8 mouse cellular contexts compared by ENCODE assay signal in genomic region chr10:82048460-82048804, GRCm38 (mm10). TPM values are rescaled to one million over a fixed set of nuclear protein-coding genes. Genes with fewer than 3 reads are reported as not detected.
A peak's percentile ranks its signal among the peaks of the same experiment; 100 is the strongest.
DNase-seq lines count a peak whose midpoint lies in the region; ATAC-seq and TF ChIP-seq lines count a peak whose summit lies in the region.
"Not testable (repeated sequence)": the region's sequence is repeated elsewhere in the genome, so short reads cannot be mapped to it uniquely, and the experiment has no call there.

No protein-coding gene starts in this region.

- TF ChIP-seq CTCF in MEL (IDR thresholded peaks at IDR 0.05 in 2 of 3, conservative IDR thresholded peaks at IDR 0.05 in 1 of 3; ENCODE audit: control insufficient read depth in 1 of 3, insufficient read depth in 1 of 3, low read depth in 2 of 3, low read length in 3 of 3, poor library complexity in 1 of 3, severe bottlenecking in 1 of 3); embryonic fibroblast, embryonic 13.5 days (IDR thresholded peaks at IDR 0.05; ENCODE audit: borderline replicate concordance, insufficient read depth, low read length); lung, adult 2 months (IDR thresholded peaks at IDR 0.05; ENCODE audit: insufficient read depth, low read length): not testable (repeated sequence)

- not testable (repeated sequence) for TF ChIP-seq RAD21 in MEL (IDR thresholded peaks at IDR 0.05; ENCODE audit: low read depth, low read length)

- ATAC-seq in heart, embryonic 11.5 days (replicated peaks; ENCODE audit: insufficient number of reproducible peaks, low FRiP score, low TSS enrichment); stomach, embryonic 16.5 days (ENCODE audit: insufficient read depth, low FRiP score): not testable (repeated sequence)
- ATAC-seq in hindbrain, embryonic 16.5 days: peak; percentile 43
- ATAC-seq in midbrain, embryonic 15.5 days (replicated peaks): peak; percentile 68

- H3K27ac ChIP-seq in MEL (ENCODE audit: control insufficient read depth, low read depth, low read length); embryonic fibroblast, embryonic 13.5 days (ENCODE audit: insufficient read depth, low read length): not testable (repeated sequence)
- H3K27ac ChIP-seq in heart, embryonic 11.5 days (ENCODE audit: low read depth, low read length): peak overlapping the region; percentile 93
- H3K27ac ChIP-seq in hindbrain, embryonic 16.5 days (ENCODE audit: low read depth, low read length): peak overlapping the region; percentile 96
- H3K27ac ChIP-seq in limb, embryonic 10.5 days: peak overlapping the region; percentile 97
- H3K27ac ChIP-seq in midbrain, embryonic 15.5 days: peak overlapping the region; percentile 99
- peak overlapping the region; percentile 97; the same call in 1 of the 2 replicates for H3K27ac ChIP-seq in stomach, embryonic 16.5 days (ENCODE audit: low read length)

- H3K4me2 ChIP-seq in heart, embryonic 11.5 days: peak overlapping the region; percentile 67
- H3K4me2 ChIP-seq in hindbrain, embryonic 16.5 days (ENCODE audit: low read length): peak overlapping the region; percentile 64
- H3K4me2 ChIP-seq in midbrain, embryonic 15.5 days: peak overlapping the region; percentile 54
- H3K4me2 ChIP-seq in stomach, embryonic 16.5 days (ENCODE audit: low read depth, low read length): peak overlapping the region; percentile 67

- H3K4me3 ChIP-seq in MEL (ENCODE audit: control insufficient read depth in 1 of 2, insufficient read depth in 1 of 2, low read depth in 2 of 2, low read length in 2 of 2): peak overlapping the region; percentile 78 to 84
- peak overlapping the region; percentile 76 for H3K4me3 ChIP-seq in embryonic fibroblast, embryonic 13.5 days (ENCODE audit: insufficient read depth, low read length)
- H3K4me3 ChIP-seq in heart, embryonic 11.5 days (ENCODE audit: low read depth, low read length): peak overlapping the region; percentile 73
- peak overlapping the region; percentile 63 for H3K4me3 ChIP-seq in hindbrain, embryonic 16.5 days (ENCODE audit: low read length)
- H3K4me3 ChIP-seq in limb, embryonic 10.5 days: peak overlapping the region; percentile 74
- H3K4me3 ChIP-seq in lung, adult 2 months (replicated peaks; ENCODE audit: extremely low read depth, low read depth, low read length): peak overlapping the region; percentile 74
- peak overlapping the region; percentile 85 for H3K4me3 ChIP-seq in midbrain, embryonic 15.5 days
- peak overlapping the region; percentile 83 for H3K4me3 ChIP-seq in stomach, embryonic 16.5 days (replicated peaks; ENCODE audit: low read length)

- TF ChIP-seq EP300 in MEL (IDR thresholded peaks at IDR 0.05; ENCODE audit: low read depth in 1 of 2, low read length in 2 of 2): not testable (repeated sequence)

- not testable (repeated sequence) for H3K27me3 ChIP-seq in MEL (ENCODE audit: control insufficient read depth in 1 of 2, insufficient read depth in 2 of 2, low read length in 2 of 2); heart, embryonic 11.5 days (ENCODE audit: control insufficient read depth, insufficient read depth, low read length); hindbrain, embryonic 16.5 days (replicated peaks; ENCODE audit: control insufficient read depth, insufficient read depth, low read length); limb, embryonic 10.5 days (ENCODE audit: low read depth, poor library complexity, severe bottlenecking); midbrain, embryonic 15.5 days (replicated peaks); stomach, embryonic 16.5 days (ENCODE audit: control insufficient read depth, insufficient read depth, low read length)

- not testable (repeated sequence) for H3K4me1 ChIP-seq in MEL (ENCODE audit: control insufficient read depth in 1 of 2, insufficient read depth in 2 of 2, low read length in 2 of 2); embryonic fibroblast, embryonic 13.5 days (ENCODE audit: control insufficient read depth, insufficient read depth, low read length); heart, embryonic 11.5 days (ENCODE audit: control insufficient read depth, insufficient read depth, low read length); hindbrain, embryonic 16.5 days (ENCODE audit: control insufficient read depth, insufficient read depth, low read depth, low read length); limb, embryonic 10.5 days; lung, adult 2 months (ENCODE audit: control insufficient read depth, insufficient read depth, low read length); stomach, embryonic 16.5 days (ENCODE audit: control insufficient read depth, insufficient read depth, low read length)
- H3K4me1 ChIP-seq in midbrain, embryonic 15.5 days: peaks cover 11% of the 10 kb centered on the region

- H3K79me2 ChIP-seq in MEL (ENCODE audit: control insufficient read depth, insufficient read depth, low read length, poor library complexity): not testable (repeated sequence)

- not testable (repeated sequence) for H3K36me3 ChIP-seq in MEL (ENCODE audit: control insufficient read depth in 1 of 2, insufficient read depth in 2 of 2, low read length in 2 of 2); stomach, embryonic 16.5 days (ENCODE audit: control insufficient read depth, insufficient read depth, low read length)
- peaks cover 18% of the 10 kb centered on the region for H3K36me3 ChIP-seq in heart, embryonic 11.5 days (ENCODE audit: control insufficient read depth, insufficient read depth, low read length)
- peaks cover 10% of the 10 kb centered on the region for H3K36me3 ChIP-seq in hindbrain, embryonic 16.5 days (ENCODE audit: control insufficient read depth, insufficient read depth, low read length)
- H3K36me3 ChIP-seq in limb, embryonic 10.5 days: peaks cover 39% of the 10 kb centered on the region
- peaks cover 17% of the 10 kb centered on the region for H3K36me3 ChIP-seq in midbrain, embryonic 15.5 days (replicated peaks)

- DNase-seq in MEL (ENCODE audit: low read depth, low spot score); limb, embryonic 10.5 days (ENCODE audit: low spot score); lung, adult 2 months: not testable (repeated sequence)

- not testable (repeated sequence) for H3K9me3 ChIP-seq in MEL (replicated peaks; ENCODE audit: insufficient read depth, low read length)
- H3K9me3 ChIP-seq in heart, embryonic 11.5 days (replicated peaks; ENCODE audit: control insufficient read depth, low read length): peaks cover 30% of the 10 kb centered on the region
- H3K9me3 ChIP-seq in hindbrain, embryonic 16.5 days (ENCODE audit: control insufficient read depth, low read length): peaks cover 36% of the 10 kb centered on the region
- peaks cover 31% of the 10 kb centered on the region; the same call in 1 of the 2 replicates for H3K9me3 ChIP-seq in limb, embryonic 10.5 days (replicated peaks)
- peaks cover 38% of the 10 kb centered on the region for H3K9me3 ChIP-seq in midbrain, embryonic 15.5 days
- peaks cover 42% of the 10 kb centered on the region for H3K9me3 ChIP-seq in stomach, embryonic 16.5 days (replicated peaks; ENCODE audit: control insufficient read depth, low read length)

- peak overlapping the region; percentile 15 for H3K9ac ChIP-seq in MEL (ENCODE audit: control insufficient read depth, low read depth, low read length, poor library complexity, severe bottlenecking)
- H3K9ac ChIP-seq in heart, embryonic 11.5 days (ENCODE audit: low read depth, low read length): peak overlapping the region; percentile 90
- peak overlapping the region; percentile 80 for H3K9ac ChIP-seq in hindbrain, embryonic 16.5 days (ENCODE audit: low read depth, low read length)
- peak overlapping the region; percentile 93 for H3K9ac ChIP-seq in midbrain, embryonic 15.5 days
- H3K9ac ChIP-seq in stomach, embryonic 16.5 days (ENCODE audit: low read length): peak overlapping the region; percentile 95

- not testable (repeated sequence) for TF ChIP-seq POLR2A in MEL (IDR thresholded peaks at IDR 0.05; ENCODE audit: control insufficient read depth in 1 of 2, insufficient read depth in 1 of 2, low read depth in 1 of 2, low read length in 2 of 2, poor library complexity in 1 of 2); embryonic fibroblast, embryonic 13.5 days (IDR thresholded peaks at IDR 0.05; ENCODE audit: low read depth, low read length); lung, adult 2 months (IDR thresholded peaks at IDR 0.05; ENCODE audit: borderline replicate concordance, extremely low read depth, low read depth, low read length)

- WGBS in heart, embryonic 11.5 days (ENCODE audit: insufficient replicate concordance): 25% methylated on average over 10 of the region's 10 CpGs
- WGBS in hindbrain, embryonic 16.5 days: 31% methylated on average over 10 of the region's 10 CpGs
- WGBS in limb, embryonic 10.5 days: 31% methylated on average over 10 of the region's 10 CpGs
- 21% methylated on average over 10 of the region's 10 CpGs for WGBS in lung, adult 2 months
- 33% methylated on average over 10 of the region's 10 CpGs for WGBS in midbrain, embryonic 15.5 days
- WGBS in stomach, embryonic 16.5 days: 25% methylated on average over 10 of the region's 10 CpGs

RNA-seq across cellular contexts. Expression of gene Zfp873, which starts 0.5 kb away (rescaled TPM):
- 4.0 and 4.2 TPM in 2 replicates for total RNA-seq in MEL (2012; rRNA removed)
- 1 to 10 TPM in 1 of 2 experiments, not detected in 1; 3.2 TPM for polyA plus RNA-seq in MEL (2012; ENCODE audit: insufficient read depth in 1 of 2, insufficient read length in 2 of 2, low read depth in 1 of 2, low replicate concordance in 2 of 2, missing spikeins in 1 of 2)
- polyA plus RNA-seq in embryonic fibroblast, embryonic 13.5 days (2011; ENCODE audit: insufficient read length, low read depth, missing spikeins): 3.8 and 6.9 TPM in 2 replicates
- 10.6 and 11.4 TPM in 2 replicates for polyA plus RNA-seq in heart, embryonic 11.5 days (2014; fragmentation: Nextera tagmentation; extraction: Ambion mirVana)
- 12.2 and 15.0 TPM in 2 replicates for polyA plus RNA-seq in hindbrain, embryonic 16.5 days (2015; fragmentation: Nextera tagmentation; extraction: Ambion mirVana)
- 16.3 and 20.2 TPM in 2 replicates for polyA plus RNA-seq in limb, embryonic 10.5 days (2016; fragmentation: Nextera tagmentation; extraction: Ambion mirVana)
- 0.79 and 1.0 TPM in 2 replicates for polyA plus RNA-seq in lung, adult 2 months (2012; rRNA removed)
- polyA plus RNA-seq in midbrain, embryonic 15.5 days (2015; fragmentation: Nextera tagmentation; extraction: Ambion mirVana): 17.3 and 17.8 TPM in 2 replicates
- polyA plus RNA-seq in stomach, embryonic 16.5 days (2015; fragmentation: Nextera tagmentation; extraction: Ambion mirVana): 12.1 and 12.2 TPM in 2 replicates

RNA-seq across cellular contexts. Expression of gene BC024063, which starts 34.7 kb away (rescaled TPM):
- total RNA-seq in MEL (2012; rRNA removed): 1.9 and 2.3 TPM in 2 replicates
- under 1 TPM in 1 of 2 experiments, not detected in 1; 0.92 TPM for polyA plus RNA-seq in MEL (2012; ENCODE audit: insufficient read depth in 1 of 2, insufficient read length in 2 of 2, low read depth in 1 of 2, low replicate concordance in 2 of 2, missing spikeins in 1 of 2)
- 3.5 and 4.4 TPM in 2 replicates for polyA plus RNA-seq in embryonic fibroblast, embryonic 13.5 days (2011; ENCODE audit: insufficient read length, low read depth, missing spikeins)
- 2.9 and 3.2 TPM in 2 replicates for polyA plus RNA-seq in heart, embryonic 11.5 days (2014; fragmentation: Nextera tagmentation; extraction: Ambion mirVana)
- 5.4 and 6.4 TPM in 2 replicates for polyA plus RNA-seq in hindbrain, embryonic 16.5 days (2015; fragmentation: Nextera tagmentation; extraction: Ambion mirVana)
- 4.5 and 5.9 TPM in 2 replicates for polyA plus RNA-seq in limb, embryonic 10.5 days (2016; fragmentation: Nextera tagmentation; extraction: Ambion mirVana)
- polyA plus RNA-seq in lung, adult 2 months (2012; rRNA removed): 0.12 and 0.17 TPM in 2 replicates
- 6.1 and 7.4 TPM in 2 replicates for polyA plus RNA-seq in midbrain, embryonic 15.5 days (2015; fragmentation: Nextera tagmentation; extraction: Ambion mirVana)
- 3.5 and 4.1 TPM in 2 replicates for polyA plus RNA-seq in stomach, embryonic 16.5 days (2015; fragmentation: Nextera tagmentation; extraction: Ambion mirVana)

Comparison
In these comparisons a context has a peak if more than half of its experiments do, and no peak if none do; other contexts are left out.
1. H3K9ac ChIP-seq: peak in every context shown above with its lines; median percentile 95 in stomach, embryonic 16.5 days; 93 in midbrain, embryonic 15.5 days; 90 in heart, embryonic 11.5 days; 80 in hindbrain, embryonic 16.5 days; 15 in MEL.